Mouse (Mus musculus) testis, postnatal 10 days (tissue): ENCODE measurements at regions not wholly inside any gene's neighbourhood (a gene's known extent, or its start where the extent isn't known, plus 50 kb on each side); places are given as distances from the start of the nearest gene placed in this dataset.

ENCODE experiments used
- DNase-seq: peaks from one replicate; pipeline ENCODE4 v3.0.0; 2021; ENCODE audit warnings: low spot score

GRCm38 (mm10) chr9:116332485-116333118 is 157.4 kb upstream of the Tgfbr2 start:
- no peak for DNase-seq

DNA sequence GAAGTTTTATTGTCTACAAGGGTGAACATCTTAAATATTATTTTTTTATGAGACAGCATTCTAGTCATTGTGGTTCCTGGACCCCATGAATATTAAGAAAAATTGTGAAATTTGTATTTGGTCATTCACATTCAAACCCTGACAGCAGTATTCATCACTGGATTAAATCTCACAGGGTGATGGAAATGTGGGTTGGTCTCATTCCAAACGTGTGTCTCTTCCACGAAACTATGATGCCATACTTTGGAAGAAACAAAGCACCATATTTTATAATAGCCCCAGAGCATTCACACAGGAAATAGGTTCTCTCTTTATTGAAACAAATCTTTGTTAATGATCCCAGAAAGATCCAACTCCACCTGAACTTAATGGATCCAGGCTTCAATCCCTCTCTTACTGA is 156.2 kb upstream of the Tgfbr2 start:
- no peak for DNase-seq

DNA sequence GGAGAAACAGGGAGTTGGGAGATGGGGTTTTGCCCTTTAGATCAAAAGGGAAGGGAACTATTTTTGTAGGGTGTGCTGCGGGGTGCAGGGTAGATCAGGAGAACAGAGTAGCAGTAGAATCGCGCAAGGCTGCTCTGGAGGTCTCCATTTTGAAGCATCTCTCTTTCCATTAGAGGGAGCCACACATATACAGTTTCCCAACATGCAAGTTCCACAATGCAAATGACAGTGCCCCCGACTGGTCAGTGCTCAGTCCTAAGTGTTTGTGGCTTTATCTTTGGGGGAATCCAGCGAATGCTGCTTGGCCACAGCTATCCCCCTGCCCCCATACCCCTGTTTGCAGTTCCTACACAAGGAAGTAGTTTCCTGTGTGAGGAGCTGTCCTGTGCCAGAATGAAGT is 155.6 kb upstream of the Tgfbr2 start:
- no peak for DNase-seq

DNA sequence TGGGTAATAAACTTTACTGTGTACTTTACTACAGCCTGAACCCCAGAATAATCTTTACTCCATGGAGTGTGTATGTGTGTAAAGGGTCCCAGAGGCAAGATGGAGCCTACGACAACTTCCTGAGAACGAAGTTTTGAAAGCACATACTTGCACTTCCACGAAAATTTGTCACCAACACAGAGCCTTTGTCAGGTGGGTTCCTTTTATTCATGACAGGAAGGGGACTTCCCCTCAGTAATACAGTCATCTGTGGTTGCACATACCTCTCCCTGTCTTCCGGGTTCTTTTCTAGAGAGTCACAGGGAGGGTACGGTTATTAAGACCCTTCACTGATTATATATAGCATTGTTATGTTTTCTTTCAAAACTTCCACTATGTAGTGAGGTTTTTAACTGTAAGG is 154.0 kb upstream of the Tgfbr2 start:
- no peak for DNase-seq

GRCm38 (mm10) chr9:116328201-116328600 is 153.0 kb upstream of the Tgfbr2 start:
- DNase-seq, result no peak

DNA sequence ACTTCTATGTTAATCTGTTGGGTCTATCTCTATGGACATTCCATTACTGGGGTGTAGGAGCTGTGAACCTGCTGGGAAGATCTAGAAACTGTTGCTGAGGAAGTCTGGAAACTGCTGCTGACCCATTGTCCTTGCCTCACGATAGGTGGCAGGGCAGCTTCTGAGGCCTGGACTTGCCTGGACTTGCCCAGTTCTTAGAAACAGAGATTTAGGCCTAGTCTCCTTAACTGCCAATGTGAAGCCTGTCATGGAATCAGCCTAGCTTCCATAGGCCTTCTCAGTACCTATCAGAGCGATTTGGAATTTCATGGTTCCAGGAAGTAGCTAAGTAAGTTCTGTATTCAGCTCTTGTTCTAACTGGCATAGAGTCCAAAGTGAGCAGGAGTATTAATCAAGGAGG is 151.9 kb upstream of the Tgfbr2 start:
- DNase-seq, result no peak

DNA sequence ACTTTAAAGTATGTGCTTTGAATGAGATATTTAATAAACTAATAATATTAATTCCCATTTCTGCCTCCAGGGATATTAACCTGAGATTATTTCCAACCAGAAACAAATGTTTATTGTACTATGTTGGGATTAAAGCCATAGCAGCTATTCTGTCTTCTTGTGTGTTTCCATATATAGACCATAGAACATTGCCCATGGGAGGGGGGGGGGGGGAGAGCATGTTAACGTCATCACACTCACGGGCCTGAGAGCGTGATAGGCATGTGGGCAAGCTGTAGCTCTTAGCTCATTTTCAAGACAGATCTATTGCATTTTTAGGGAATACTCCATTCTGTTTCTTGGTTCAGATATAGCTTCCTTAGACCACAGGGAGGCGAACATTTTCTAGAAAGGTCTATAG is 149.8 kb upstream of the Tgfbr2 start:
- no peak for DNase-seq

- no peak for DNase-seq
Measured at GRCm38 (mm10) chr9:116323871-116324721, 148.9 kb upstream of the Tgfbr2 start.

DNA sequence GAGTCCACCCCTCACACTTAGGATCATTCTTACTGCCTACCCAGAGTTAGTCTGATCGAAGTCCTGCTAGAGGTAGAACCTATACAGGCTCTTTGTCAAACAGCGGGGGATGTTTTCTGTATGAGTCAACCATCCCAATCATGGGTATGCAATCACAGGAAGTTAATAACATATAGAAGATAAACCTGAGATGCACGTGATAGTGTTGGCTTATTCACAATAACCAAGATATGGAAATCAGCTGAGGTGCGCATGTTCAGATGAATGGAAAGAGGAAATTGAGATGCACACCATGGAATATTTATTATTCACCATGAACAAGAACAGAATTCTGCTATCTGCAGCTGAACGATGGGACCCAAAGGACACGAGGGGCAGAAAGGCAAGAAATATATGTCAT is 146.7 kb upstream of the Tgfbr2 start:
- DNase-seq, result no peak

DNA sequence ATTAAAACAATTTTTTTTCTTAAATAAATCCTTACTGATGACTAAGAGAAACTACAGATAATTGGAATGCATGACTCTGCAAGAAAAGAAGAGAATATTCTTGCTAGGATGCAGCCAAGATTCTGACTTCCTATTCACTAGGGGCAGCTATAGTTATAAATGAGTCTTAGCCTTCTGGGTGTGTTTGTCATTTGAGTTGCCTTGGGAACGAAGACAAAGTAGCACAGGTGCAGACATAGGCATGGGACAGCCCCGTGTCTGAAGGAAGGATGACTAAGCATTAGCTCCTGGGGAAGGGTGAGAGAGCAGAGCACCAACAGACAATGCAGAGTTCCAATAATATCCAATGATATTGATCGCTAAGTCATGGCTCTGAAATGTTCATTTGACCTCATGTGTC is 144.3 kb upstream of the Tgfbr2 start:
- no peak for DNase-seq

- DNase-seq, result no peak
Measured at GRCm38 (mm10) chr9:116316582-116317095, 141.5 kb upstream of the Tgfbr2 start.

DNA sequence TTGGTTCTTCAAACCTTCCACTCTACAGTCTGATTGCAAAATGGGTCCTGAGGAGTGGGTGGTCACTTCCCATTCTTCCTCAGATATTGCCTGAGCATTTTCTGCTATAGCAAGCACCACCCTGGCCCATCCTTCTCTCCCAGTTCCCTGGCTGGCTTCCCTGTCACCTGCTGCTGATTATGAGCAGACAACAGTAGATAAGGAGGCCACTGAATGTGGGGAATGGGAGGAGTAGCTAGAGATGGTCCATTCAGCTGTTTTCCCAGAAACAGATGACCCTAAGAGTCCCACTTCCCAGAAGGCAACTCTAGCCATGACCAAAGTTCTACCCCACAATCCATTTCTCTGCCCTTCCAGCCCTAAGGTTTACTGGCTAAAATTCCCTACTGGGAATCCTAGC is 139.6 kb upstream of the Tgfbr2 start:
- DNase-seq, result no peak

DNA sequence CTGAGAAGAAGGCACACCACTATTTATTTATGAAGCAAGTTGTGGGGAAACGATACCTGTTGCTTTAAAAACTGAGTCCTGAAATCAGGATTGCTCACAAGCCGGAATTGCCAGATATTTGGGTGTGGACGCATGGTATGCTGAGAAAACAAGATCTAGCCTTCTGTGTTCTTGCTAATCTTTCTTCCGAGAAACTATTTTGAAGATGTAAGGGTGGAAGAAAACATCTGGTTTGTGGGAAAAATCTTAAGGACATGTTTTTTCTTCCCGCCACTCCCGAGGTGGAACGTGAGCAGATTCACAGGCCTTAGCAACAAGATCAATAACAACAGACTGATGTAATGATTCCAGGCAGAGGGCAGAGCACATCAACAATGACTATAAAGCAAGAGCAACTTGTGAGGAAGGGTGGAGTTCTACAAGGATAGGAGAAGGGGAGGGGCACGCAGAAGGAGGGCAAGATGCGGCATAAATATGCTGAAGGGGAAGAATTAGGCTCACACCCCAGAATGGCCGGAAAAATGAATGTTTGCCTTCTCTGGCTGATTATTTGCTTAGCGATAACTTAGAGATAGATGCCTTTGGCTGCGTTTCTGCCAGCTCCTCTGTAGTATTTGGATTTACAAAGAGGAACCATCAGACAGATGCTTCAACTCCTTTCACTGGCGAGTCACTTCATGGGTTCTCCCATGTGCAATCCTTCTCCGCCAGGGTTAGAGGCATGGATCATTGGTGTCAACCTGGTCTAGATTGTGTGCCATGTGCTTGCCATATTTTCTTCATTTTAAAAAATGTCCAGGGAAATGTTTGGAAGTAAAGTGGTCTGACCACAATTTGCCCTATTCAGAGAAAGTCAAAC is 139.0 kb upstream of the Tgfbr2 start:
- DNase-seq, result no peak

GRCm38 (mm10) chr9:116311364-116311763 is 136.2 kb upstream of the Tgfbr2 start:
- no peak for DNase-seq

DNA sequence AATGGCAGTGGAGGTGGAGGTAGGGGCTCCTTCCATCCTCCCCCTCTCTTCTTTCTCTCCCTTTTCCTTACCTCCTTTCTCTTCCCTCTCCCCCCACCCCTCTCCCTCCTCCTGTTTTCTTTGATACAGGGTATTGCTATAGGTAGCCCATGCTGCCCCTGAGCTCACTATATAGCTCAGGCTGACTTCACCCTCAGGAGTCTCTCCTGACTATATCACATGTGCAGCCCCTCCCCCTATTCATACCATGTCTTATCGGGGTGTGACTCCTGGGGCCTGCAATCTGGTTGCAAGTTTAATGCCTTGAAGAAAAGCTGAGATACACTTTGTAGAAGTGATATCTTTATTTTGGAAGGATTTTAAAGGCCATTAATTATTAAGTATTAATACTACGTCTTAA is 126.4 kb upstream of the Tgfbr2 start:
- DNase-seq, result no peak

DNA sequence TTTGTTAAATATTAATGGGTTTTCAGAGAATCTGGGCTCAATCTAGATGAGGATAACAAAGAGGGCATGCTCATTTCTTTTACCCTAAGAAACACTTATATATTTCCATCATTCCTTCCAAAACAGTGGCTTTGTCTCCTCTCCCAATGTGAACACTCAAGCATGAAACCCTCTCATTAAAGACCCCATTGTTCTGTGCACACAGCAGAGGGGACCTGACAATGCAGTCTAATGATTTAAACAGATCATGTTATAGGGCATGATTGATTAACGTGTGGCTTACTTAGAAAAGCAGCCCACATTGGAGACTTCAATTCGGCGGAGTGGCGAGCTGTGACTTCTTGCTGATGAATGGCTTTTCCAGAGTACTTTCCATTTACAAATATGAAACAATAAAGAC is 123.6 kb upstream of the Tgfbr2 start:
- no peak for DNase-seq

DNA sequence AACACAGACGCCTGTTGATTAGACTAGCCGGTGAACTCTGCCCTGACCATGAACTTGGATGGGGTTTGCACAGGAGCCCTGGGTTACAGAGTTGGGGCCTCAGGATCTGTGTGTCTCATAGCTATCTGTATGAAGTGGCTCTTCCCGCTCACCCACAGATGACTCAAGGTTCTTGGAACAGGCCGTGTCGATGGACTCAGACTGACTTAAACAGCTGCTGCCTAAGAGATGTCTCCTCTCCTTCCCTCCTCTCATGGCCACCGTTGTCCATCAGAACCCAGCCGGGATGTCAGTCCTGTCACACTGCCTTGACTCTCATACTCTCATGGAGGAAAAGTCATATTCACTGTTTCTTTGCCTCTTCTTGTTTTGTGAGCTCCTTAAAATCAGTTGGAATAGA is 121.2 kb upstream of the Tgfbr2 start:
- no peak for DNase-seq

DNA sequence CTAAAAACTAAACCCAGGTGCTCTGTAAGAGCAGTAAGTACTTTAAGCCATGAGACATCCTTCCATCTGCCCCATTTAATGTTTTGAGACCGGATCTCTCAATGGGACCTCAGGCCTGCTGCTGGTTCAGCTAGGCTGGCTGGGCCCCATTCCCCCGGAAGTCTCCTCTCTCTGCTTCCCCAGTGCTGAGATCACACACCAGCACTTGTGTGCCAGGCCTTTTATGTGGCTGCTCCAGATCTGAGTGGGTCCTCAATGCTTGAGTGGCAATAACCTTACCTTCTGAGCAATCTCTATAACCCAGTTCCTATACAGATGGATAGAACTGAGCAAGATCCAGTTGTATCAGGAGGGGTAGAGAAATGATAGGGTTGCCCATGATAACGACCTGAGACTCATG is 118.9 kb upstream of the Tgfbr2 start:
- no peak for DNase-seq

- DNase-seq, result no peak
Measured at GRCm38 (mm10) chr9:116293110-116293509, 118.0 kb upstream of the Tgfbr2 start.

GRCm38 (mm10) chr9:116291624-116292023 is 116.5 kb upstream of the Tgfbr2 start:
- no peak for DNase-seq

DNA sequence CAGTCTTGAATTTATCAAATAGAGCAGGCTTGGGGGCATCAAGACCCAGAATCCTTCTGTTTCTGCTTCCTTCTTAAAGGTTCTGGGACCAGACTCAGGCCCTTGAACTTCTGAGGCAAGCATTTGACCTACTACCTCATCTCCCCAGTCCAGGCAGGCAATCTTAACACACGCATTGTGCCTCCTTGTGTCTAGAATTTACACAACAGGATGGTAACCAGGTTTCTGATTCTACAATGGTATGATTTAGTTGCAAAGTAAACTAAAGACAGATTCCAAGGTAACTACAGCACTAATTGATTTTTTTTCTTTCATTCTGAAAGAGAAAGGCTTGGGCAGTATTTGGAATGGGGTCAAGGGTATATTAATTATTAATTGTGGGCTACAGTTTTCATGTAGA is 115.7 kb upstream of the Tgfbr2 start:
- no peak for DNase-seq

DNA sequence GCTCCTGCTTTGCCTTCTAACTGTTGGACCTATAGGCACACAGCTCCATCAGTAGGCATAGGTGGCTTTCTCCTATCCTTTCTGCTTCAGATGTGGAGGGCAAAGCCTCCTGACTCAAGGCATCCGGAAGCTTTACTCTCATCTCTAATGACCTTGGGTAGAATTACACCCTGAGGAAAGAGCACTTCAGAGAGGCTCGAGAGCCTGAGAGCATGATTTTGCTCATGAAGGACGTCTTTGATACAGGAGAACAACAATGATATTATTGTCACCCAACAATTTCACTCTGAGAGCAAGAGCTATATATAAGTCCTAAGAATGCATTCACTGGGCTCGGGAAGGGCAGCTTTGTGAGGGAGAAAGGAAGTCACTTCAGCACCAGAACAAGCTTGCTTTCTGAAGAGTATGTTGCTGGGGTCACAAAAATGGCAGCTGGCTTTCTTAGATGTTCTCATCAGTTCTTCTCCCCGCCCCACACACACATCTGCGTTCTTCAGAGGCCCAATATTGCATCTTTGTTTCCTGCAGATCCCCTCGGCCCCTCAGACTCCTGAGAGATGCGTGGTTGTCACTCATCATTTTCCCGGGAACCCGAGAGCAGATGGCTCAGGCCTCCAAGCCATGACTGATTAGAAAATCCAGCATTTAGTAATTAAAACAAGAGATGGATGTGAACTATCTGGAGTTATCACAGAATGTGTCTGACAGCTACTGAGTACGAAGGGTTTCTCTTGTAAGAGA is 110.7 kb upstream of the Tgfbr2 start:
- DNase-seq, result no peak
